Mouse (Mus musculus) liver, adult 2 months (tissue): ENCODE measurements around the gene Zbtb45. TPM values are rescaled to one million over a fixed set of nuclear protein-coding genes. Genes with fewer than 3 reads are reported as not detected.

Experiments
- DNase-seq: peaks from one replicate; pipeline ENCODE4 v3.0.0-alpha.2; 2011; ENCODE audit warnings: low read depth, low spot score; ENCODE audit errors: extremely low read depth
- H3K27ac ChIP-seq: fragments of 200-500 bp; replicated peaks from 2 replicates; pipeline ENCODE4 v1.5.1; 2012; ENCODE audit warnings: low read depth, mild to moderate bottlenecking, control low read depth, inconsistent platforms, low read length; ENCODE audit not compliant: insufficient read depth
- H3K27me3 ChIP-seq: fragments of 200-500 bp; 2 replicates; pipeline ENCODE4 v1.6.1; 2012; ENCODE audit warnings: mild to moderate bottlenecking, moderate library complexity, low read length, inconsistent platforms; ENCODE audit not compliant: control insufficient read depth, insufficient read depth
- H3K36me3 ChIP-seq: fragments of 200-500 bp; 2 replicates; pipeline ENCODE4 v1.6.1; 2012; ENCODE audit warnings: low read length, inconsistent platforms; ENCODE audit not compliant: control insufficient read depth, insufficient read depth
- H3K4me1 ChIP-seq: fragments of 200-500 bp; 2 replicates; pipeline ENCODE4 v1.6.1; 2011; ENCODE audit warnings: low read length; ENCODE audit not compliant: control insufficient read depth, insufficient read depth
- H3K4me3 ChIP-seq: fragments of 200-500 bp; 2 replicates; pipeline ENCODE4 v1.5.1; 2011; ENCODE audit warnings: low read depth, mild to moderate bottlenecking, control low read depth, low read length, moderate library complexity; ENCODE audit not compliant: insufficient read depth
- H3K79me2 ChIP-seq: fragments of 200-500 bp; 2 replicates; pipeline ENCODE4 v1.6.1; 2012; ENCODE audit warnings: inconsistent platforms, mild to moderate bottlenecking, low read length, moderate library complexity; ENCODE audit not compliant: control insufficient read depth, insufficient read depth
- H3K9ac ChIP-seq: fragments of 200-500 bp; 2 replicates; pipeline ENCODE4 v1.6.1; 2012; ENCODE audit warnings: low read depth, mild to moderate bottlenecking, control low read depth, inconsistent platforms, low read length
- CTCF ChIP-seq: fragments of 200-500 bp; IDR thresholded peaks from 2 replicates; pipeline ENCODE4 v1.5.1; 2011; ENCODE audit warnings: low read depth, low read length, control low read depth
- POLR2A ChIP-seq: fragments of 200-500 bp; IDR thresholded peaks from 2 replicates; pipeline ENCODE4 v1.6.1; 2011; ENCODE audit warnings: low read length, control low read depth; ENCODE audit not compliant: insufficient read depth; ENCODE audit errors: extremely low read depth
- WGBS: fragments of 180-500 bp; shearing (Covaris S2); methylation state at CpG from one replicate; pipeline ENCODE4 v1.1.7; 2018; 5-methylcytosine and 5-hydroxymethylcytosine counted together
- polyA plus RNA-seq: library from polyadenylated mRNA; depleted of rRNA; stranded (reverse); fragments of >200 nt; gene quantifications from 2 replicates; pipeline ENCODE4 v1.2.3, GENCODE M21; 2012
- total RNA-seq: library from RNA; depleted of rRNA; stranded (reverse); fragments of >200 nt; gene quantifications from 2 replicates; pipeline ENCODE4 v1.2.3, GENCODE M21; 2014

The Zbtb45 gene
- total and polyA plus RNA-seq, 2 experiments, result 0.28 to 4.5 TPM

- no peaks in the 10 kb centered on the region for H3K79me2 ChIP-seq
- no peak overlapping the region for H3K4me3 ChIP-seq
- H3K36me3 ChIP-seq, result no peaks in the 10 kb centered on the region
- H3K27ac ChIP-seq, result peak overlapping the region; percentile 84
- H3K4me1 ChIP-seq, result peaks cover 11% of the 10 kb centered on the region; the same call in 1 of the 2 replicates
- peak overlapping the region; percentile 67; the same call in 1 of the 2 replicates for H3K9ac ChIP-seq
- TF ChIP-seq CTCF, result no peak
- no peak for TF ChIP-seq POLR2A
- DNase-seq, result no peak
- 80% methylated on average over 18 of the region's 18 CpGs for WGBS
- H3K27me3 ChIP-seq, result no peaks in the 10 kb centered on the region
These were observed 30.7 kb downstream of the Zbtb45 start for GRCm38 (mm10) chr7:12978931-12979722.

GRCm38 (mm10) chr7:12977682-12978389, 32.0 kb downstream of the Zbtb45 start, which contains the start of gene Zfp446:
Zfp446 (plus strand) TSS chr7:12977848.
- no peaks in the 10 kb centered on the region for H3K79me2 ChIP-seq
- 0 out of 2 replicates have a peak, but pooled peaks cover 7% of the 10 kb centered on the region for H3K4me1 ChIP-seq
- WGBS, result under 1% methylated on average over 49 of the region's 49 CpGs
- H3K36me3 ChIP-seq, result no peaks in the 10 kb centered on the region
- H3K27me3 ChIP-seq, result no peaks in the 10 kb centered on the region
- H3K9ac ChIP-seq, result peak within 1 kb of the TSS; percentile 81
- H3K4me3 ChIP-seq, result peak within 1 kb of the TSS; percentile 74
- peak within 1 kb of the TSS; percentile 91 for H3K27ac ChIP-seq
- no peak for TF ChIP-seq CTCF
- peak; percentile 72; the same call in 1 of the 2 replicates for TF ChIP-seq POLR2A
- DNase-seq, result peak; percentile 93

- H3K4me3 ChIP-seq, result no peak overlapping the region
- 96% methylated on average over 25 of the region's 25 CpGs for WGBS
- H3K36me3 ChIP-seq, result peaks cover 4% of the 10 kb centered on the region; the same call in 1 of the 2 replicates
- H3K79me2 ChIP-seq, result peaks cover 3% of the 10 kb centered on the region; the same call in 1 of the 2 replicates
- no peak for DNase-seq
- no peak for TF ChIP-seq CTCF
- TF ChIP-seq POLR2A, result no peak
- H3K9ac ChIP-seq, result no peak overlapping the region
- peaks cover 2% of the 10 kb centered on the region; the same call in 1 of the 2 replicates for H3K4me1 ChIP-seq
- no peaks in the 10 kb centered on the region for H3K27me3 ChIP-seq
- H3K27ac ChIP-seq, result no peak overlapping the region
These were observed 38.9 kb downstream of the Zbtb45 start for GRCm38 (mm10) chr7:12970906-12971305.

GRCm38 (mm10) chr7:12966104-12966845, 43.6 kb downstream of the Zbtb45 start:
- under 1% methylated on average over 29 of the region's 29 CpGs for WGBS
- H3K4me1 ChIP-seq, result peaks cover 2% of the 10 kb centered on the region; the same call in 1 of the 2 replicates
- peak overlapping the region; percentile 71 for H3K9ac ChIP-seq
- peak; percentile 76 for DNase-seq
- no peak for TF ChIP-seq CTCF
- TF ChIP-seq POLR2A, result no peak
- peaks cover 3% of the 10 kb centered on the region; the same call in 1 of the 2 replicates for H3K79me2 ChIP-seq
- H3K27me3 ChIP-seq, result no peaks in the 10 kb centered on the region
- H3K4me3 ChIP-seq, result peak overlapping the region; percentile 69
- H3K36me3 ChIP-seq, result peaks cover 4% of the 10 kb centered on the region; the same call in 1 of the 2 replicates
- peak overlapping the region; percentile 78 for H3K27ac ChIP-seq

- peak within 1 kb of the TSS; percentile 71 for H3K9ac ChIP-seq
- H3K36me3 ChIP-seq, result peaks cover 4% of the 10 kb centered on the region; the same call in 1 of the 2 replicates
- peak; percentile 87 for DNase-seq
- WGBS, result 1% methylated on average over 23 of the region's 23 CpGs
- no peaks in the 10 kb centered on the region for H3K27me3 ChIP-seq
- H3K27ac ChIP-seq, result peak within 1 kb of the TSS; percentile 78
- H3K4me3 ChIP-seq, result peak within 1 kb of the TSS; percentile 69
- peaks cover 3% of the 10 kb centered on the region; the same call in 1 of the 2 replicates for H3K79me2 ChIP-seq
- H3K4me1 ChIP-seq, result peaks cover 2% of the 10 kb centered on the region; the same call in 1 of the 2 replicates
- no peak for TF ChIP-seq CTCF
- TF ChIP-seq POLR2A, result peak; percentile 76
These were observed 44.1 kb downstream of the Zbtb45 start, which contains the start of gene Zfp324 for GRCm38 (mm10) chr7:12965678-12966091. Zfp324 (plus strand) TSS chr7:12965838.
